Mouse (Mus musculus) ovary, postnatal 36 days (tissue): Measurements from ENCODE around the gene Aktip.

Source experiments
- DNase-seq: peaks from one replicate; pipeline ENCODE4 v3.0.0; 2022; ENCODE audit warnings: low spot score, mixed read lengths

Gene Aktip

DNA sequence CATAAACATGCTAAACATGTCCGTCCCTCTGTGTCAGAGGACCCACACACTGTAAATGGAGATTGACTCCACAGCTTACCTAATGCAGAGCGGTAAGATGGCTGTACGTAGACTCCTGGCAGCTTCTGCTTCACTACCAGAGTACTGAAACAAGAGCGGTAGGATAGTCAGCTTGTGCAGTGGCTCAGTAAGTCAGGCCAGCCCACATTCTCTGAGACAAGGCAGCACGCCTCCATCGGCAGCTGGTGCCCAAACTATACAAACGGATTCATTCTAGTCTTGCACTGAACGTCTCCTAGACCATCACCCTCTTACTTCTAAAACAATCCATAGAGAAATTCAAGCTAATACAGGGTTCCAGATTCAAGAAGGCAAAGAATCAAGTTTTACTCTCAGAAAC is 73.0 kb downstream of the Aktip start:
- no peak for DNase-seq

DNA sequence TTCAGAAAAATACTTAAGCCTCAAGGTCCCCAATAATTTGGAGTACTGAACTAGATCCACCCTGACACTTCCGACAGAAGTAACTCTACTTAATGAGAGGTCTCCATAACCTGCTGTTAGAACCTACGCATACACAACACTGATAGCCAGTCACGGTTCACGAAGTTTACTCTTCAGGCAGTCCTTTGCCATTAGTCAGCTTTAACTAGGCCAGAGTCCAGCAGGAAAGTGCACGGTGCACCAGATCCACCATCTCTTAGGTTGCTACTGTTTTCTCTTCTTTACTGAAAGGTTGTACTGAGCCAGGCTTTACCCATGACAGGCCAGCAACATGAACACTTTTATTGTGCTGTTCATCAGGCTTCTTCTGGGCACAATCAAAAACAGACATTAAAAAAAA is 75.5 kb downstream of the Aktip start:
- no peak for DNase-seq

GRCm38 (mm10) chr8:91118131-91118530 is 81.6 kb downstream of the Aktip start:
- DNase-seq = no peak

DNA sequence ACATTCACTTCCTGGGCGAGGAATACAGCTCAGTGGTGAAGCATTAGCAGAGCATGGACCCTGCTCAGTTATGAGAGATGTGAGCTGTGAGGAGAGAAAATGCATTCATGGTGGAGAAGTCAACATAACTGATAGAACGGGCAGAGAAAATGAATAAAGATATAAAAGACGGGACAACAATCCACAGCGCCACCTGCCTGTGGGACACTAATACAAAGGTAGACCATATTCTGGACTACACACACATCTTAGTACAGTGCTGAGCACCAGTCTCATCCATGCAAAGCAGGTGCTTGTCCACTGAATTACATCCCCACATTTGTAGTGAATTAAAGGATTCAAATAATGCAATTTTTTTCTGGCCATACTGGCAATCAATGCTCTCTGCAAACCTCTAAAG is 82.2 kb downstream of the Aktip start:
- DNase-seq = no peak

GRCm38 (mm10) chr8:91114910-91115309 is 84.9 kb downstream of the Aktip start:
- no peak for DNase-seq

DNA sequence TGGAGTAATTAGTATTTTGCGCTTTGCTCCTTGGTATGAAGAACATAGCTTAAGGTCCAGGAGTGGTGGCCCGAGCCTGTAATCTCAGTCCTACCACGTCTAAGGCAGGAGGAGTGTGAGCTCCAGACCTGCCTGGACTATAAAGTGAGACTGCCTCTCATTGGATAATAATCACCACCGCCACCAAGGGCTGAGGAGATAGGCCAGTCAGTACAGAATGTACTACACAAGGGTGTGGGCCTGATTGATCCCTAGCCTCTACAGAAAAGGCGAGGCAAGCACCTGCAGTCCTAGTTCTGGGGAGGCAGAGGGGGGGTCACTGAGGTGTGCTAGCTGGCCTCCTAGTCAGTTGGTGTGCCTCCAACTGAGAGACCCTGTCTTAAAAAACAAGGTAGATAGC is 85.3 kb downstream of the Aktip start:
- no peak for DNase-seq

DNA sequence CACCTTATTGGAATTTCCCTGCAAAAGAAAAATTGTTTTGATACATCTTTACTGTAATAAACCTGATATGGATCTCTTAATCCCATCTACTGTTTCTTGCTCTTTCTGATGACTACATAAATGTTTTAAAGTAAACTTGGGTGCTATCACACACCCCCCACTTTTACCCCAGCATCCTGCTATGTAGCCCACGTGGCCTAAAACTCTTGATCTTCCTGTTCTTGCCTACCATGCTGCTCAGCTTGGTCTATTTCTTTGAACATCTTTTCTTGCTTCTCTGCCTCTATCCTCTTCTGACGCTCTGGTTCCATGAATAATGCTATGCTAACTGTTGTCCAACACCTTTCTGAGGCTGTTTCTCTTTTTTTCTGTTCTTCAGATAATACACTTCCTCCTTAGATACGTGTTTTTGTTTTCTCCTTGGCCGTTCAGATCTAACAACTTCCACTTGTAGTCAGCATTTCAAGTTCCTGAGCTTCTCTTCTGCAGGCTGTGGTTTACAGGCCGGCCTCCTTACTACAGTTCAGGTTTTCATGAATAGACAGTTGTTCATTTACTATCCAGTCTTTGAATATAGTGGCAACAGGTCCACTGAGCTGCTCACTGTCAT is 87.8 kb downstream of the Aktip start:
- DNase-seq = no peak

GRCm38 (mm10) chr8:91106271-91106670 is 93.5 kb downstream of the Aktip start:
- no peak for DNase-seq

GRCm38 (mm10) chr8:91098106-91098505 is 101.7 kb downstream of the Aktip start:
- DNase-seq = no peak

DNA sequence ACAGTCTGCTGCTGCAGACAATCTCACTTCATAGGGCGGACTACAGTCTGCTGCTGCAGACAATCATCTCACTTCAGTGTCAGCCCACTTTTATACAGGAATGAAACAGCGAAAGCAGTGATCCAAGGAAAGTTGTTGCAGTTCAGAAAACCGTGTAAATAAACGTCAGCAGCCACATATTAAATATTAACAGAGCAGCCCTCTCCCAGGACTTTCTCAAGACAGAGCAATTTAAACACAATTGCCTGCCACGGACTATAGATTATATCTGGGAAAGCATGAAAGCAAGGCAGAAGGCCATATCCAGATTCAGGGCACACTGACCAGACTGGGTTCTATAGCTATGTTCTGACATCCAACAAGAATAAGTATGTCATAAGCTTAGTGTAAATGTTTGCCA is 105.6 kb downstream of the Aktip start:
- DNase-seq = no peak

- DNase-seq = no peak
These were observed 110.2 kb downstream of the Aktip start for GRCm38 (mm10) chr8:91089601-91090000.

DNA sequence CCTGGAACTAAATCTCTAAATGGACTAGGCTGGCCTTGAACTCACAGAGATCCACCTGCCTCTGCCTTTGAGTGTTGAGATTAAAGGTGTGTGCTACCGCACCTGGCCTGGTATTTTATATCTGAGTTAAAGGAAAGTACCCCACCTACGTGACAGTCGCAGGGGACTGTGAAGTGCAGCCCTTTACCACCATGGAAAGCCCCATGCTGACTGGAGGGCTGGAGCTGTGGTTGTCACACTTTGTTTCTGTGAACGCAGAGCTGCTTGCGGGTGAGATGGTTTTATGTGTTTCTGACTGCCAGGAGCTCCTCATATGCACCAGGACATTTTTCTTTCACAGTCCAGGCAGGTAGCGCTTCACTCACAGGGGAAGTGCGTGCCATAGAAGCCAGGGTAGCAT is 111.3 kb downstream of the Aktip start:
- no peak for DNase-seq

GRCm38 (mm10) chr8:91082428-91082827 is 117.3 kb downstream of the Aktip start:
- DNase-seq = no peak

DNA sequence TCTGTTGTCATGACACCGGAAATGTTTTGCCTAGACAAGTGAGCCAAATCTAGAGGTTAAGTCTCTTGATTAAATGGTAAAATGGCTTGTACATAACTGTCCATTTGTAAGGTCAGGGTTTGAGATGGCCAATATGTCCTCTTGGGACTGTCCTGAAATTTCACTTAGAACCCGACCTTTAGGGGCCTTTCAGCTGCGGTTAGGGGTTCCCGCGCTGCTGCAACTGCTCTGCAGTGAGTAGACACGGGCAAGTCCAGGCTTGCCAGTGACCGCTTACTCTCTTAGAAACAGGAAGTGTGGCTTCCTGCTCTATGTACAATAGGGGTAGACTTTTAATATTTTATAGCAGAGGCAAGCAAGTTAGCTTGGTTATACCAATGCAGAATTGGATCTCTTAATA is 117.9 kb downstream of the Aktip start:
- DNase-seq = no peak

DNA sequence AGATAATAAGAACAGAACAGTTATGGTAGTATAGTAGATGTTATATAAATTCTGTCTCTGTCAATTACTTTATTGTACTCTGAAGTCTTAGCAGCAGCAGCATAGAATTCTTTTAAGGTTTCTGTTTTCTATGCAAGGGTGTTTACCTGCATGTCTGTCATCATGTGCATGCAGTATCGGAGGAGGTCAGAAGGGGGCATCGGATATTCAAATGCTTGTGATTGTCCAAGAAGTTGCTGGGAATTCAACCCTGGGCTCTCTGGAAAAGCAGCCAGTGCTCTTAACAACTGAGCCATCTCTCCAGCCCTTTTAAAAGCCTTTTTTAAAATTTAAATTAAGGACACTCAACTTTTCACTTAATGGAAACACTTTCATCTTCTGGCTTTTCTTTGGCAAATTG is 120.1 kb downstream of the Aktip start:
- DNase-seq = no peak

DNA sequence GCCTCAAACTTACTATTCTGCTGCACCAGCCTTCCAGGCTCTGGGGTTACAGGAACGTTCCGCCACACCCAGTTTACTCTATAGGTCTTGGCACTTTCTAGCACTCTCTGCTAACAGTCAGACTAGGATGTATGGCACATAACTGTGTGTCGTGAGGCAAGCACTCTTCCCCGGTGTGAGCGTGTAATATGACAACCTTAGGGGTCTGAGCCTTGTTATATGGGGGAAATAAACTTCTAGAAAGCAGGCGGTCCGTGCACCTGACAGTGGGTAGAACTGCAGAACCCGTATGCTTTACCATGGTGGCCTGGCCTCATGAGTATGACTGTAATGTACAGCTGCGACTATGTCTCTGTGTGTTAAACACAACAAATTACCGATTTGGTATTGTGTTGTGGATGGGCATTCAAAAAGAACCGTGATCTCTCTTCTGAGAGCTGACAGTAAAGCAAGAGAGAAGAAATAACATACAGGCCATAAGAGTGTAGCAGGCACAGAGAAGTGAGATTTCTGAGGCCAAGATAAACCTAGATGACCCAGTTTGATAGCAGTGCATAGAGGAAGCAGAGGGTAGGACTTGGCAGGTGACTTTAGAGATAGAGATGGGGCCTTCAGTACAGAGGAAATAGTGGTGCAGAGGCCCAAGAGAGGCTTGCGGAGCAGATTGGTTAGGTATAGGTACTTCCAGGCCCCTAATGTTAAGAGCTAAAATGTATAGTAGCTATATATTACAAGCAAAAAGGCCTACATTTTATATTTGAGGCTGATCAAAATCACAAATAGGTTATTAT is 122.5 kb downstream of the Aktip start:
- DNase-seq = no peak

GRCm38 (mm10) chr8:91070275-91070859 is 129.4 kb downstream of the Aktip start:
- peak; percentile 65 for DNase-seq

DNA sequence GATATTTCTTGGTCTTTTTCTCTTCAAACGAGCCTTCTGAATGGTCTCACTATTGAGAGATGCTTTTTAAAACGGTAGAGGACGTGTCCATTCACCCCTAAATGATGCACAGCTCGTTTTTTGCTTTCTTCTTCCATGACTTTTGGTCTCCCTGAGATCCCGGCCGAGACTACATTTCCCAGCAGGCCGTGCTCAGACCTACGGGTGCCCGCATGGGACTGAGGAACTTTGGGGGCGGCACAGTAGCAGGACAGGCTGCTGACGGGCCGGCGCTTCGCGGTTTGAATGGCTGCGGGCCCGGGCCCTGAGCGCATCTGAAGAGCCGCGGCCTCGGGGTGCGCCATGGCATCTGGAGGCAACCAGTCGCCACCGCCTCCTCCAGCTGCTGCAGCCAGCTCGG is 129.9 kb downstream of the Aktip start, which contains the start of gene Rbl2:
Gene Rbl2, plus strand, starts transcription at position 224 of the 400 bp plus-strand sequence.
- DNase-seq = peak; percentile 92

- DNase-seq = peak; percentile 25
These were observed 130.4 kb downstream of the Aktip start for GRCm38 (mm10) chr8:91069407-91069806.

GRCm38 (mm10) chr8:91065179-91065578 is 134.6 kb downstream of the Aktip start:
- DNase-seq = no peak
